Mouse (Mus musculus): ENCODE data around the gene Pak1ip1.
A peak's percentile ranks its signal among the peaks of the same experiment; 100 is the strongest.
"Not testable (repeated sequence)": the region's sequence is repeated elsewhere in the genome, so short reads cannot be mapped to it uniquely, and the experiment has no call there.

The Pak1ip1 gene

DNA sequence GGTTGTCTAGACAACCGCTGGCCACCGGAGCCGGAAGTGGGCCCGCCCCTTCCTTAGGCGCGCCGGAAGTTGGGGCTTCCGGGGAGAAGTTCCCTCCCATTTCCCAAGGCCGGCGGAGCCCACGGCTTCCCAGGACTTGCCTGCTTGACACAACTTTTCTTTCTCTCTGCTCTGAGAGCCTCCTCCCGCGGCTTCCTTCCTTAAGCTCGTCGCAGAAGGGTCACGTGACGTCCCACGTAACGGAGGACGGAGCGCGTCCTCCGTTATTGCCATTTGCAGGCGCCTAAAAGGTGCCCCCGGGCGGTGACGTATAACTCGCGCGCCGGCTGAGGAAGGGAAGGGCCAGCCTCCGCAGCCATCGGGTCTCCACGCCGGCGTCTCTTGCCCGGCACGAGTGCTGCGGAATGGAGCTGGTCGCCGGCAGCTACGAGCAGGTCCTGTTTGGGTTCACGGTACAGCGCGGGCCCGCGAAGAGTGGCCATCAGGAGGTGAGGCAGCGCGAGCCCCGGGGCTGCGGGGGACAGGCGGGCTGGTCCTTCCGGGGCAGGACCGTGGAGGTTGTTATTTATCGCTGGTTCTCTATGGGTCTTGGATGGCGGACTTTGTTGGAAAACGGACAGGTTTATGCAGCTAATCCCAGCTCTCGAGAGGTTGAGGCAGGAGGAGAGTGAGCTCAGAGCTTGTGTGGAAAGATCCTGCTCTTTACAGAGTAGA is at the start of gene Pak1ip1:
Pak1ip1 (plus strand) TSS at position 98 of the 714 bp plus-strand sequence.
- DNase-seq (ENCODE audit: low spot score): peak; percentile 83

GRCm38 (mm10) chr13:40951386-40951976 is 49.3 kb upstream of the Pak1ip1 start:
- no peak for DNase-seq (ENCODE audit: low spot score)

GRCm38 (mm10) chr13:40953231-40953630 is 47.6 kb upstream of the Pak1ip1 start:
- no peak for DNase-seq (ENCODE audit: low spot score)

- no peak for DNase-seq (ENCODE audit: low spot score)
Observed at GRCm38 (mm10) chr13:40955773-40956172, 45.0 kb upstream of the Pak1ip1 start.

GRCm38 (mm10) chr13:40967609-40968008 is 33.2 kb upstream of the Pak1ip1 start:
- DNase-seq (ENCODE audit: low spot score): no peak

DNA sequence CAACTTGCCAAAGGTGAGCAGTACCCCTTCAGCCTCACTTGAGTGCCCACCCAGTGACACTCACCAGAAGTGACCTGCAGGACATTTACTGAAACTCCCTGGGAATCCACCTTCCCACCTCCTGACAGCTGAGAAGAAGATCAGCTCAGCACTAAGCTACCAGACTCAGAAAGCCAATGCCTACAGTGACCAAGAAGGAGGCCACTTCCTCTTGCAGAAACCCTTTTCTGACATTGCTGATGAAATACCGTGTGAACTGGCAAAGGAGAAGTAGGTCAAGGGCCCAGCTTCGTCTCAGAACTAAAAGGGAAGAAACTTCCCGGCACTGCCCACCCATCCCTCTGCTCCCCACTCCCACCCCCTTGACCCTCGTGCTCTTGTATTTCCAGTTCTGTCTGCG is 32.3 kb upstream of the Pak1ip1 start:
- DNase-seq (ENCODE audit: low spot score): no peak

DNA sequence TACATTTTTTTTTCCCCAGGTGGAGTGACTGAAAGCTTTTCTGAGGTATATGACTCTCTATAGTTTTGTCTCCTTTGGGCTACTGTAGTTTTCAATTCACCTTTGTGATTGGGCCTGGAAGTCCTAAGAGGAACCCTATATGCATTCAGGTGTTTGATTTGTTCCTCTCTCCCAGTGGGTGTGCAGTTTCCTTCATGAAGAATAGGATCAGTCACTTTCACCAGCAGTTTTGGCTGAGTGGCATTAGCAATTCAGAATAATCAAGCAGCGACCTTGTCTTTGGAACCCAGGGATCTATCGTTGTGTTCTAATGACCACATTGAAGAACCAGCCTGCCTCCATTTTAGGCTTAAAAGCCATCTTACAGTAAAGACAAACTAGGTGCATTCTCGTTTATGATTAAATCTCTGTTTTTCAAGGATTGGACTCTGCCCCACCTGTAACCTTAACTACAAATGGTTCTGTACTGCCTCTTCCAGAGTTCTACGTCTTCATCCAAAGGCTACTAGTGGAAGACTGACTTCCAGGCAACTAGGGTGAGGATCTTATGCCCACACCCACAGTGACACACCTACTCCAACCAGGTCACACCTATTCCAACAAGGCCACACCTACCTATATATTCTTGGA is 30.9 kb upstream of the Pak1ip1 start:
- DNase-seq (ENCODE audit: low spot score): no peak

DNA sequence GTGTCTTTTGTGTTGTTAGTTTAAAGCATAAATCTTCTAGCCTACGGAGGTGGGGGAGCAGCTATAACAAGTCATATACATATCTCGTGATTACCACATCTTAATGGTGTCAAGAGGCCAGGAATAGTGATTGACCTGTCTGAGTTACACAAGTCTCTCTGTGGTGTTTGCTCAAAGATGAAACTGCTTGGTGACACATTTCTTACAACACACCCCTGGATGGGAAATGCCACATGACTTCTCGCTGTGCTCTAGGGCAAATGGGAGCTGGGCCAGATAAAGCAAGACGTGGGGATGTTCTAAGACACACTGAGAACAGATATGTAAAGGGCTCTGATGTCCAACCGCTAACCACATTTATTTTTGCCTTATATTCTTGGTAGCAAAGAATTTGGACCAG is 29.6 kb upstream of the Pak1ip1 start:
- DNase-seq (ENCODE audit: low spot score): no peak

GRCm38 (mm10) chr13:40971831-40972230 is 29.0 kb upstream of the Pak1ip1 start:
- DNase-seq (ENCODE audit: low spot score): no peak

DNA sequence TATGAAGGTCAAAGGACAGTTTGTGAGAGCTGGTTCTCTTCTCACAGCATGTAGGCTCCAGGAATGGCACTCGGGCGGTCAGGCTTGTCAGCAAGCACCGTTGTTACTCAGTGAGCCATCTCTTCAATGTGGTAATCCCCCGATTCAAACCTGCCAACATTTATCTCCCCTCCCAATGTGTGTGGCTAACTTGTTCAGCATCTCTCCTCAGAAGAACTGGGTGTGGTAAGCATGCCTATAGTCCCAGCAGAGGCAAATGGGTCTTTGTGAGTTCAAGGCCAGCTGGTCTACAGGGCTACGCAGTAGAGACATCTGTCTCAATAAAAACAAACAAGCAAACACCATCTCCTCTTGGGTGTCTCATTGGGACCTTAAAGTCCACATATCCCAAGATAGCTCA is 27.8 kb upstream of the Pak1ip1 start:
- no peak for DNase-seq (ENCODE audit: low spot score)

- no peak for DNase-seq (ENCODE audit: low spot score)
Observed at GRCm38 (mm10) chr13:40977609-40978008, 23.2 kb upstream of the Pak1ip1 start.

- no peak for DNase-seq (ENCODE audit: low spot score)
Observed at GRCm38 (mm10) chr13:40978652-40979051, 22.2 kb upstream of the Pak1ip1 start.

DNA sequence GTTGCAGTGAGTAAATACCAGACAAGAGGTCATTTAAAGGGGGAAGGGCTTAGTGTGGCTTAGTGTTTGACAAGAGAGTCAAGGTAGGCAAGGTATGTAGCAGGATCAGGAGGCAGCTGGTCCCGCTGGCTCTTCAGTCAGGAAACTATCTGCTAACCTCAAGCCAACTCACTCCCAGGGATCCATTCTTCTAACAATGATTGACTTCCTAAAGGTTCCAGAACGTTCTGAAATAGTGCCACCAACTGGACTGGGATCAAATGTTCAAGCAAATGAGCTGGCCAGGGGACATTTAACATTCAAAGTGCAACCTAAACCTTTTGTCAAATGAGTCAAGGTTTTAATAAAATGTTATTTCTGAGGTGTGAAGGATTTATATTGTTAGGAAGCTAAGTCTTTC is 21.5 kb upstream of the Pak1ip1 start:
- no peak for DNase-seq (ENCODE audit: low spot score)

GRCm38 (mm10) chr13:40982759-40983158 is 18.1 kb upstream of the Pak1ip1 start:
- no peak for DNase-seq (ENCODE audit: low spot score)

DNA sequence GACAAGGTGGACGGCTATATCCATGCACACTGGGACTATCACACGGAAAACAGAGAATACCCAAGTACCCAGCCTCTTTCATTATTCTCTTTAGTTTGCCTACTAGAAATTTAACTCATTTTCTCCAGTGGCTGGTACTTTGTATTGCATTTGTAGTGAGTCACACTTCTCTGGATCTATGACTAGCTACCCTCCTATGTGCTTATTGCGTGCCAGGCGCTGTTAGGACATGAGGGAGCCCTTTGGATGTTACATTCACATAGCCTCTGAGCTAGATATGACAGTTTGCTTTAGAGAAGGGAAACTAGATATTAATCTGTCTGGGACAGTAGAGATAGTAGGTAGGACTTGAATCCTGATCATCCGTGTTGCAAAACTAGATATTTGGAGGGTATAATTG is 14.7 kb upstream of the Pak1ip1 start:
- DNase-seq (ENCODE audit: low spot score): no peak

DNA sequence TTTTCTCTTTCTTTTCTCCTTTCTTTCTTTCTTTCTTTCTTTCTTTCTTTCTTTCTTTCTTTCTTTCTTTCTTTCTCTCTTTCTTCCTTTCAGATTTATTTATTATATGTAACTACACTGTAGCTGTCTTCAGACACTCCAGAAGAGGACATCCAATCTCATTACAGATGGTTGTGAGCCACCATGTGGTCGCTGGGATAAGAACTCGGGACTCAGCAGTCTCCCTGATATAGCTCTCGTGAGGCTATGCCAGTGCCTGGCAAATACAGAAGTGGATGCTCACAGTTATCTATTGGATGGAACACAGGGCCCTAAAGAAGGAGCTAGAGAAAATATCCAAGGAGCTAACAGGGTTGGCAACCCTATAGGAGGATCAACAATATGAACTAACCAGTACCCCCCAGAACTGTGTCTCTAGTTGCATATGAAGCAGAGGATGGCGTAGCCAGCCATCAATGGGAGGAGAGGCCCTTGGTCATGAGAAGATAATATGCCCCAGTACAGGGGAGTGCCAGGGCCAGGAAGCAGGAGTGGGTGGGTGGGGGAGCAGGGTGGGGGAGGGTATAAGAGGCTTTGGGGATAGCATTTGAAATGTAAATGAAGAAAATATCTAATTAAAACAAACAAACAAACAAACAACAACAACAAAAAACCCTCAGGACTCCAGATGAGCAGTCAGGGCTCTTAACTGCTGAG is 13.1 kb upstream of the Pak1ip1 start:
- DNase-seq (ENCODE audit: low spot score): not testable (repeated sequence)

DNA sequence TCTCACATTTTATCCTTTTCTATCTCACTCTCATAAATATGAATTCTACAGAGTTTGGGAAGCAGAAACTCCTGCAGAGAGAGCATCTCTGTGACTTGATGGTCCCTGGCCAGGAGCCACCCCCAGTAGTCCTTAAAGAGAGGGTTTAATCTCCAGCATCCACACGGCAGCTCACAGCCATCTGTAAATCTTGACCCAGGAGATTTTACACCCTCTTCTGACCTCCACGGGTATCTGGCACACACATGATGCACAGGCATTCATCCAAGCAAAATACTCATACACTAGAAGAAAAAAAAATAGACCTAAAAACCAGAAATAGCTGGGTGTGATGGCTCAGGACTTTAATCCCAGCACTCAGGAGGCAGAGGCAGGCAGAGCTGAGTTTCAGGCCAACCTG is 12.4 kb upstream of the Pak1ip1 start:
- no peak for DNase-seq (ENCODE audit: low spot score)

- DNase-seq (ENCODE audit: low spot score): no peak
Observed at GRCm38 (mm10) chr13:40994487-40995263, 6.1 kb upstream of the Pak1ip1 start.

- DNase-seq (ENCODE audit: low spot score): not testable (repeated sequence)
Observed at GRCm38 (mm10) chr13:40998537-40998936, 2.3 kb upstream of the Pak1ip1 start.

GRCm38 (mm10) chr13:41000140-41000925 is 490 bp upstream of the Pak1ip1 start:
- DNase-seq (ENCODE audit: low spot score): no peak

DNA sequence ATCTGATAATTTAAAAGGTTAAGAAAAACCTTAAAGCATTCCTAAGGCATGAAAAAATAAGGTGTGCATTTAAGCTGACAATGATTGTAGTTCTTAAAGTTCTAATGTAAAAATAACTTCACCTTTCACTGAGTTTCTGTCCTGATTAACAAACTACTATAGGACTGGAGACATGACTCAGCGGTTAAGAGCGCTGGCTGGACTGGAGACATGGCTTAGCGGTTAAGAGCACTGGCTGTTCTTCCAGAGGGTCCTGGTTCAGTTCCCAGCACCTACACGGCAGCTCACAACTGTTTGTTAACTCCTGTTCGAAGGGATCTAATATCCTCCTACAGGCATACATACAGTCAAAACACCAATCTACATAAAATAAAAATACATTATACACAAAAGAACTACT is 1.2 kb downstream of the Pak1ip1 start:
- DNase-seq (ENCODE audit: low spot score): no peak

Measured in layer of hippocampus, adult 9-10 months (tissue).